Mouse (Mus musculus) spleen, adult 10 weeks (tissue): ENCODE measurements around the gene Gm853. TPM values are rescaled to one million over a fixed set of nuclear protein-coding genes. Genes with fewer than 3 reads are reported as not detected.

Experiments used
- polyA plus RNA-seq: library from polyadenylated mRNA; stranded (reverse); fragments of 350-450 nt; fragmentation: Illumina TruSeq; extraction: RNeasy Lipid Tissue Mini Kit (QIAGEN cat#74804); gene quantifications from one replicate; pipeline ENCODE4 v1.2.3, GENCODE M21; 2015; ENCODE audit warnings: low replicate concordance; ENCODE audit not compliant: insufficient read depth

The Gm853 gene
- polyA plus RNA-seq = not detected

DNA sequence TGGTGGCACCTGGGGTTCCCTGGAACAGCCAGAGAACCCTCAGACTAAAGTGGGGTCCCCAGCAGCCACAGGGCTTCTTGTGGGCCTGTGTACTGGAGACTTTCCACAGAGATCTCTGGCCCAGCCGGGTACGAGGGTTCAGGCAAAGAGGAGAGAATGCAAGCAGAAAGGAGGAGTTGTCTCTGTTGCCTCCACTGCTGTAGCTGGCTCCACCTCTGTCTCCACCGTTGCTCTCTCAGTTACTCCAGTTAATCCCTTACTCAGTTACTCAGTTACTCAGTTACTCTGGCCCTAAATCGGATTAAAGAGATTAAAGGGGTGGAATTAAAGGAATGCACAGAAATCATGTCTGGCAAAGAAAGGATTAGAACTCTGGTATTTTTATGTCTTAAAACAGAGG is at the start of gene Gm853:
Gm853 (minus strand) TSS at position 223 of the 400 bp plus-strand sequence.

DNA sequence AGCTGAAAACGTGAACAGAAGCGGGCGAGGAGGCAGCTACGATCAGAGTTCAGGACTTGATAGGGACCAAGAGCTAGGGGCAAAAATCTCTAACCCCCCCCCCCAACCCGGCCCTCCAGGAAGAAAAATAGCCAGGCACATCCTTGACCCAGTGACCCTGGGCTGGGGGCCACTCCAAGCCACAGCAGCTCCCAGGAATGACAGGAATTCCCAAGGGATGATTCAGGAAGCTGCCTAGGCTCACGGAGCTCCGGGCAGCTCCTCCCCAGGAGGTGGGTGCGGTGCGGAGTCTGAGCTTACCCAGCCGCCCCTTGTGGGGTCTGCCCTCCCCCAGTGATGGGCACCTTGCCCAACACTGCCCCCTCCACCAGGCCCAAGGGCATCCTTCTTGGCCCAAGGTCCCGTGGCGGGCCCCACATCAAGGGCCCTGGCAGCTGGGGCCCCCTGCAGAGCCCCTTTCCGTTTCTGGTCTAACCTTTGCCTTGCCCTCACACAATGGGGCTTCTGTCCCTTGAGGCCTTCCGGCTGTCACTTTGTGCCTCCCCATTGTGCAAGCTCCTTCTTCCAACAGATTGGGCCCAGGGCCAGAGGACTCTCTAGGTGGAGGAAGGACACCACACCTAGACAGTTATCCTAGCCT is 47.0 kb downstream of the Gm853 start, which contains the start of gene Tinagl1:
Tinagl1 (minus strand) TSS at position 51 of the 640 bp plus-strand sequence.

Other genes starting within 250 kb of the Gm853 start
- gene Adgrb2, start 237.5 kb downstream of the Gm853 start, polyA plus RNA-seq = 0.79 TPM
- 4.1 TPM for gene Col16a1, start 174.6 kb downstream of the Gm853 start, polyA plus RNA-seq
- gene Pef1, start 119.8 kb downstream of the Gm853 start, polyA plus RNA-seq = 18.7 TPM
- not detected for gene Hcrtr1, start 83.0 kb downstream of the Gm853 start, polyA plus RNA-seq
- 21.0 TPM for gene Tinagl1, start 47.3 kb downstream of the Gm853 start, polyA plus RNA-seq
- not detected for gene Serinc2, start 56.8 kb upstream of the Gm853 start, polyA plus RNA-seq
- gene Fabp3, start 86.2 kb upstream of the Gm853 start, polyA plus RNA-seq = not detected
- gene Gm10570, start 86.3 kb upstream of the Gm853 start, polyA plus RNA-seq = not detected
- 37.3 TPM for gene Zcchc17, start 137.5 kb upstream of the Gm853 start, polyA plus RNA-seq
- 57.8 TPM for gene Snrnp40, start 137.7 kb upstream of the Gm853 start, polyA plus RNA-seq